Mouse (Mus musculus): ENCODE results near the gene Chmp2a. TPM values are rescaled to one million over a fixed set of nuclear protein-coding genes. Genes with fewer than 3 reads are reported as not detected.

Gene Chmp2a
- polyA plus RNA-seq, 1 experiment, result 229 TPM

GRCm38 (mm10) chr7:12992222-12992621, 42.4 kb downstream of the Chmp2a start:
- no peak overlapping the region for H3K27ac ChIP-seq (ENCODE audit: insufficient read depth, low read length)
- TF ChIP-seq CTCF (IDR thresholded peaks at IDR 0.05; ENCODE audit: extremely low read depth, insufficient read depth, low read length) (no peak), POLR2A (IDR thresholded peaks at IDR 0.05; ENCODE audit: extremely low read depth, insufficient read depth, low read length) (no peak)
- H3K4me3 ChIP-seq (ENCODE audit: insufficient read depth, low read length), result no peak overlapping the region
- H3K4me1 ChIP-seq (ENCODE audit: control insufficient read depth, insufficient read depth, low read length), result no peaks in the 10 kb centered on the region

GRCm38 (mm10) chr7:12987409-12988189, 47.0 kb downstream of the Chmp2a start:
- no peak for TF ChIP-seq CTCF (IDR thresholded peaks at IDR 0.05; ENCODE audit: extremely low read depth, insufficient read depth, low read length)
- no peak for TF ChIP-seq POLR2A (IDR thresholded peaks at IDR 0.05; ENCODE audit: extremely low read depth, insufficient read depth, low read length)
- Histone ChIP-seq H3K27ac (ENCODE audit: insufficient read depth, low read length) (no peak overlapping the region), H3K4me1 (ENCODE audit: control insufficient read depth, insufficient read depth, low read length) (no peaks in the 10 kb centered on the region), H3K4me3 (ENCODE audit: insufficient read depth, low read length) (no peak overlapping the region)

GRCm38 (mm10) chr7:12986906-12987305, 47.7 kb downstream of the Chmp2a start:
- TF ChIP-seq CTCF (IDR thresholded peaks at IDR 0.05; ENCODE audit: extremely low read depth, insufficient read depth, low read length) (no peak), POLR2A (IDR thresholded peaks at IDR 0.05; ENCODE audit: extremely low read depth, insufficient read depth, low read length) (no peak)
- Histone ChIP-seq H3K4me3 (ENCODE audit: insufficient read depth, low read length) (no peak overlapping the region), H3K4me1 (ENCODE audit: control insufficient read depth, insufficient read depth, low read length) (no peaks in the 10 kb centered on the region), H3K27ac (ENCODE audit: insufficient read depth, low read length) (no peak overlapping the region)

- Histone ChIP-seq H3K27ac (ENCODE audit: insufficient read depth, low read length) (no peak overlapping the region), H3K4me1 (ENCODE audit: control insufficient read depth, insufficient read depth, low read length) (no peaks in the 10 kb centered on the region)
- no peak for TF ChIP-seq POLR2A (IDR thresholded peaks at IDR 0.05; ENCODE audit: extremely low read depth, insufficient read depth, low read length)
- TF ChIP-seq CTCF (IDR thresholded peaks at IDR 0.05; ENCODE audit: extremely low read depth, insufficient read depth, low read length), result no peak
Observed at GRCm38 (mm10) chr7:12985724-12986123, 48.9 kb downstream of the Chmp2a start.

More at GRCm38 (mm10) chr7:12985724-12986123, 48.9 kb downstream of the Chmp2a start:
- H3K4me3 ChIP-seq (ENCODE audit: insufficient read depth, low read length), result no peak overlapping the region

Other genes starting within 250 kb of the Chmp2a start
- 16.3 and 17.8 TPM in 2 replicates for gene Zscan18, start 231.2 kb downstream of the Chmp2a start, polyA plus RNA-seq (2012; rRNA removed)
- gene Zfp329, start 215.9 kb downstream of the Chmp2a start, polyA plus RNA-seq (2012; rRNA removed), result 15.9 and 19.1 TPM in 2 replicates
- gene Zfp110, start 200.0 kb downstream of the Chmp2a start, polyA plus RNA-seq (2012; rRNA removed), result 7.8 and 8.6 TPM in 2 replicates
- 5.2 and 5.4 TPM in 2 replicates for gene Zfp128, start 153.6 kb downstream of the Chmp2a start, polyA plus RNA-seq (2012; rRNA removed)
- 12.7 and 13.1 TPM in 2 replicates for gene Zscan22, start 137.0 kb downstream of the Chmp2a start, polyA plus RNA-seq (2012; rRNA removed)
- gene Rps5, start 112.5 kb downstream of the Chmp2a start, polyA plus RNA-seq (2012; rRNA removed), result 782 and 785 TPM in 2 replicates
- gene Rnf225, start 107.4 kb downstream of the Chmp2a start, polyA plus RNA-seq (2012; rRNA removed), result 0.96 and 1.0 TPM in 2 replicates
- 5.6 and 6.1 TPM in 2 replicates for gene Zfp324, start 69.0 kb downstream of the Chmp2a start, polyA plus RNA-seq (2012; rRNA removed)
- gene Zfp446, start 57.0 kb downstream of the Chmp2a start, polyA plus RNA-seq (2012; rRNA removed), result 9.7 and 10.1 TPM in 2 replicates
- 0.69 and 0.78 TPM in 2 replicates for gene Slc27a5, start 36.6 kb downstream of the Chmp2a start, polyA plus RNA-seq (2012; rRNA removed)
- gene Trim28, start 35.7 kb downstream of the Chmp2a start, polyA plus RNA-seq (2012; rRNA removed), result 225 and 226 TPM in 2 replicates
- 32.2 and 33.4 TPM in 2 replicates for gene Zbtb45, start 24.8 kb downstream of the Chmp2a start, polyA plus RNA-seq (2012; rRNA removed)
- gene Ube2m, start 3.5 kb upstream of the Chmp2a start, polyA plus RNA-seq (2012; rRNA removed), result 400 and 402 TPM in 2 replicates
- gene Mzf1, start 20.0 kb upstream of the Chmp2a start, polyA plus RNA-seq (2012; rRNA removed), result 14.3 and 15.2 TPM in 2 replicates
- not detected in 2 replicates for gene Vmn1r85, start 60.4 kb upstream of the Chmp2a start, polyA plus RNA-seq (2012; rRNA removed)
- not detected in 2 replicates for gene Vmn1r86, start 85.1 kb upstream of the Chmp2a start, polyA plus RNA-seq (2012; rRNA removed)
- gene Vmn1r87, start 105.3 kb upstream of the Chmp2a start, polyA plus RNA-seq (2012; rRNA removed), result not detected in 2 replicates
- gene Vmn1r88, start 124.8 kb upstream of the Chmp2a start, polyA plus RNA-seq (2012; rRNA removed), result not detected in 2 replicates
- not detected in 2 replicates for gene Vmn1r89, start 178.2 kb upstream of the Chmp2a start, polyA plus RNA-seq (2012; rRNA removed)
- gene Lig1, start 242.5 kb upstream of the Chmp2a start, polyA plus RNA-seq (2012; rRNA removed), result 9.3 and 9.4 TPM in 2 replicates
- gene Zswim9, start 243.9 kb upstream of the Chmp2a start, polyA plus RNA-seq (2012; rRNA removed), result 8.5 and 8.6 TPM in 2 replicates

Measured in cortical plate, adult 2 months (tissue).